Mouse (Mus musculus) adrenal gland, adult (tissue): ENCODE data around the gene Gm8005.
"Not testable (repeated sequence)": the region's sequence is repeated elsewhere in the genome, so short reads cannot be mapped to it uniquely, and the experiment has no call there.

ENCODE experiments used
- DNase-seq, 2 experiments: peaks; one replicate each; pipeline ENCODE4 v3.0.0; 2022 to 2023; ENCODE audit warnings: low spot score in 1 of 2; ENCODE audit not compliant: inconsistent age in 2 of 2

Gm8005 gene

GRCm38 (mm10) chr14:42439573-42439972 lies at the start of gene Gm8005:
Gm8005 (minus strand) TSS chr14:42439673.
- DNase-seq: not testable (repeated sequence)

- not testable (repeated sequence) for DNase-seq
Observed at GRCm38 (mm10) chr14:42463581-42463980, 24.1 kb upstream of the Gm8005 start, which contains the start of gene Gm8011. Gm8011 (plus strand) TSS chr14:42463881.
